Mouse (Mus musculus) heart, adult 2 months (tissue): ENCODE results near the gene Arl3. TPM values are rescaled to one million over a fixed set of nuclear protein-coding genes. Genes with fewer than 3 reads are reported as not detected.

Experiments
- DNase-seq, 2 experiments: peaks; one replicate each; pipeline ENCODE4 v3.0.0; 2021
- H3K27ac ChIP-seq: fragments of 200-600 bp; 2 replicates; pipeline ENCODE4 v1.8.1; 2022
- H3K27me3 ChIP-seq: fragments of 200-500 bp; 2 replicates; pipeline ENCODE4 v1.6.1; 2012; ENCODE audit warnings: mild to moderate bottlenecking, low read length, inconsistent platforms, mixed read lengths; ENCODE audit not compliant: control insufficient read depth, insufficient read depth
- H3K36me3 ChIP-seq: fragments of 200-500 bp; 2 replicates; pipeline ENCODE4 v1.6.1; 2012; ENCODE audit warnings: low read length, inconsistent platforms; ENCODE audit not compliant: control insufficient read depth, insufficient read depth
- H3K4me1 ChIP-seq: fragments of 200-500 bp; 2 replicates; pipeline ENCODE4 v1.6.1; 2011; ENCODE audit warnings: low read length; ENCODE audit not compliant: control insufficient read depth, insufficient read depth
- H3K4me3 ChIP-seq: fragments of 200-600 bp; 2 replicates; pipeline ENCODE4 v1.8.1; 2022
- H3K79me2 ChIP-seq: fragments of 200-500 bp; replicated peaks from 2 replicates; pipeline ENCODE4 v1.6.1; 2012; ENCODE audit warnings: mild to moderate bottlenecking, inconsistent platforms, low read length, moderate library complexity, mixed read lengths; ENCODE audit not compliant: control insufficient read depth, insufficient read depth
- H3K9ac ChIP-seq: fragments of 200-500 bp; 2 replicates; pipeline ENCODE4 v1.6.1; 2012; ENCODE audit warnings: low read depth, mild to moderate bottlenecking, control low read depth, inconsistent platforms, low read length, mixed read lengths
- CTCF ChIP-seq: fragments of 200-600 bp; IDR thresholded peaks from 2 replicates; pipeline ENCODE4 v1.8.1; 2022; ENCODE audit warnings: antibody characterized with exemption, mild to moderate bottlenecking, moderate library complexity
- EP300 ChIP-seq: fragments of 200-500 bp; IDR thresholded peaks from 2 replicates; pipeline ENCODE4 v1.6.1; 2011; ENCODE audit warnings: low read depth, low read length, control low read depth; ENCODE audit not compliant: insufficient read depth
- POLR2A ChIP-seq: fragments of 200-500 bp; IDR thresholded peaks from 2 replicates; pipeline ENCODE4 v1.6.1; 2011; ENCODE audit warnings: mild to moderate bottlenecking, low read depth, low read length, control low read depth; ENCODE audit not compliant: insufficient read depth
- WGBS: fragments of 180-500 bp; shearing (Covaris S2); methylation state at CpG from one replicate; pipeline ENCODE4 v1.1.7; 2018; 5-methylcytosine and 5-hydroxymethylcytosine counted together
- intact Hi-C: fragments of 180-260 bp; cut with DNase I; formaldehyde crosslinking; loops from one replicate; pipeline ENCODE4 v1.15.1; 2025
- polyA plus RNA-seq: library from polyadenylated mRNA; depleted of rRNA; stranded (reverse); fragments of >200 nt; gene quantifications from 2 replicates; pipeline ENCODE4 v1.2.3, GENCODE M21; 2012; rRNA removed
- total RNA-seq, 2 experiments: library from RNA; stranded (reverse); gene quantifications; 2 replicates each; pipeline ENCODE4 v1.2.3; 2021

Arl3 gene
- total and polyA plus RNA-seq, 3 experiments, result 36.1 to 43.4 (median 38.3) TPM

DNA sequence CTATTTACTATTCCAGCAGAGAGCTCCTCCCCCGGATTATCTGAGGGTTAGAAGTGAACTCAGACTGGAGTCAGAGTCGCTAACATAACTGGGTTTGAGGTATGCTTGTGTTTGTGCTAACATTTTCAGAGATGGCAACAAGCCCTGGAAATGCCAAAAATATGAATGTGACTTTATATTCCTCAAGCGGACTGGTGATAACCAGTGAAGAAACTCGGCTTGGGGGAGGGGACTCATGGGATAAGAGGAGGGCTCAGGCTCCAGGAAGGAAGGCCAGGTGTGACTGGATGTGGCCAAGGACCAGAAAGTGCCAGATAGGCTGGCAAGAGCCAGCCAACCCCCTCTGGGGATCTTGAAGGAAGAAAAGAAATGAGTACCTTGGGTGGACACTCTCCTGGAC, 91.2 kb downstream of the Arl3 start:
- no peak for DNase-seq
- no peak overlapping the region for H3K27ac ChIP-seq

DNA sequence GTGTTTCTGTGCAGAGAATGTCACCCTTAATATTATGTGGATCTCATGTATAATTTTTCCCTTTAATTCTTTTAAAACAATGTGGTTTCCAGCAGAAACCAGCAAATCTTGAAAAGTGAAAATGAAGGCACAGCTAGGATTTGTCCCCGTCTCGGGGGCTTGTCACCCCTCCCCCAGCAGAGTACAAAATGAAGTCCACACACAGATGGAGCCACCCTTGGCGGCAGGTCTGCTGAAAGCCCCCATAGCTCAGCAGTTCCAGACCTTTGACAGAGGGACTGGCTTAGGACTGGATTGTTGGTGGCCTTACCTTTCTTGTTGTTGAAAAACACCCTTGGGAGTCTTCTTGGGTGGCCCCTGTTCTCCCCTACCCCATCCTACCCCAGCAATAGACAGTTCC, 91.6 kb downstream of the Arl3 start:
- no peak overlapping the region for H3K9ac ChIP-seq
- TF ChIP-seq CTCF (no peak), POLR2A (no peak), EP300 (no peak)
- H3K4me3 ChIP-seq, result no peak overlapping the region
- peaks cover 2% of the 10 kb centered on the region; the same call in 1 of the 2 replicates for H3K36me3 ChIP-seq
- intact Hi-C loops, result no loop called here
- WGBS, result 74% methylated on average over 3 of the region's 3 CpGs
- no peak overlapping the region for H3K27ac ChIP-seq
- H3K79me2 ChIP-seq, result no peaks in the 10 kb centered on the region
- H3K27me3 ChIP-seq, result no peaks in the 10 kb centered on the region
- DNase-seq, result no peak
- peaks cover 53% of the 10 kb centered on the region for H3K4me1 ChIP-seq

More for the DNA sequence above, 91.2 kb downstream of the Arl3 start:
- peaks cover 2% of the 10 kb centered on the region; the same call in 1 of the 2 replicates for H3K36me3 ChIP-seq
- TF ChIP-seq CTCF (no peak), EP300 (no peak), POLR2A (no peak)
- H3K27me3 ChIP-seq, result no peaks in the 10 kb centered on the region
- H3K4me3 ChIP-seq, result no peak overlapping the region
- WGBS, result 35% methylated on average over 4 of the region's 4 CpGs
- peaks cover 53% of the 10 kb centered on the region for H3K4me1 ChIP-seq
- intact Hi-C loops, result no loop called here
- no peaks in the 10 kb centered on the region for H3K79me2 ChIP-seq
- no peak overlapping the region for H3K9ac ChIP-seq

Other genes starting within 250 kb of the Arl3 start
- under 1 TPM; 0.60 to 0.80 TPM for gene Psd, start 246.0 kb downstream of the Arl3 start, total RNA-seq
- gene Psd, start 246.0 kb downstream of the Arl3 start, polyA plus RNA-seq, result 1.4 and 1.6 TPM in 2 replicates
- 1 to 10 TPM; 5.3 TPM for gene Fbxl15, start 245.0 kb downstream of the Arl3 start, total RNA-seq
- gene Fbxl15, start 245.0 kb downstream of the Arl3 start, polyA plus RNA-seq, result 5.3 and 8.0 TPM in 2 replicates
- gene Cuedc2, start 234.5 kb downstream of the Arl3 start, total RNA-seq, result 10 to 100 TPM; 79.8 to 91.3 TPM
- gene Cuedc2, start 234.5 kb downstream of the Arl3 start, polyA plus RNA-seq, result 58.7 and 73.5 TPM in 2 replicates
- gene Mfsd13a, start 232.1 kb downstream of the Arl3 start, total RNA-seq, result 1 to 10 TPM; 2.6 to 3.1 TPM
- 3.2 and 4.5 TPM in 2 replicates for gene Mfsd13a, start 232.1 kb downstream of the Arl3 start, polyA plus RNA-seq
- under 1 TPM; 0.34 to 0.43 TPM for gene 2310034G01Rik, start 222.9 kb downstream of the Arl3 start, total RNA-seq
- 0.66 and 0.73 TPM in 2 replicates for gene 2310034G01Rik, start 222.9 kb downstream of the Arl3 start, polyA plus RNA-seq
- gene Actr1a, start 177.4 kb downstream of the Arl3 start, total RNA-seq, result 10 to 100 TPM; 82.1 to 90.5 TPM
- gene Actr1a, start 177.4 kb downstream of the Arl3 start, polyA plus RNA-seq, result 73.3 and 104 TPM in 2 replicates
- 10 to 100 TPM; 10.6 to 11.0 TPM for gene Sufu, start 176.3 kb downstream of the Arl3 start, total RNA-seq
- 8.7 and 9.0 TPM in 2 replicates for gene Sufu, start 176.3 kb downstream of the Arl3 start, polyA plus RNA-seq
- gene Trim8, start 71.5 kb downstream of the Arl3 start, total RNA-seq, result 10 to 100 TPM; 39.2 to 39.8 TPM
- 17.2 and 24.1 TPM in 2 replicates for gene Trim8, start 71.5 kb downstream of the Arl3 start, polyA plus RNA-seq
- 1 to 10 TPM; 2.4 to 3.6 TPM for gene Sfxn2, start 167 bp upstream of the Arl3 start, total RNA-seq
- 2.3 and 2.7 TPM in 2 replicates for gene Sfxn2, start 167 bp upstream of the Arl3 start, polyA plus RNA-seq
- 10 to 100 TPM; 53.5 to 54.2 TPM for gene Wbp1l, start 25.9 kb upstream of the Arl3 start, total RNA-seq
- 39.2 and 46.2 TPM in 2 replicates for gene Wbp1l, start 25.9 kb upstream of the Arl3 start, polyA plus RNA-seq
- gene Cyp17a1, start 100.0 kb upstream of the Arl3 start, total RNA-seq, result not detected
- 0.12 TPM in 1 of 2 replicates, not detected in the other for gene Cyp17a1, start 100.0 kb upstream of the Arl3 start, polyA plus RNA-seq
- 1 to 10 TPM; 7.1 to 7.8 TPM for gene Borcs7, start 116.7 kb upstream of the Arl3 start, total RNA-seq
- gene Borcs7, start 116.7 kb upstream of the Arl3 start, polyA plus RNA-seq, result 4.7 and 8.7 TPM in 2 replicates
- 10 to 100 TPM; 86.2 to 99.2 TPM for gene As3mt, start 134.3 kb upstream of the Arl3 start, total RNA-seq
- gene As3mt, start 134.3 kb upstream of the Arl3 start, polyA plus RNA-seq, result 33.2 and 63.7 TPM in 2 replicates
- 1 to 10 TPM; 6.7 to 7.3 TPM for gene Cnnm2, start 188.4 kb upstream of the Arl3 start, total RNA-seq
- 5.4 and 5.6 TPM in 2 replicates for gene Cnnm2, start 188.4 kb upstream of the Arl3 start, polyA plus RNA-seq